Mouse (Mus musculus) WW6 (cell line): ENCODE results near the gene Olfr685.

Source experiments
- DNase-seq: peaks from one replicate; pipeline ENCODE4 v3.0.0-alpha.2; 2013; ENCODE audit warnings: low read depth, low spot score

The Olfr685 gene

GRCm38 (mm10) chr7:105185912-105186311 lies at the start of gene Olfr685:
Gene Olfr685 (minus strand): TSS chr7:105186012.
- DNase-seq, result no peak

DNA sequence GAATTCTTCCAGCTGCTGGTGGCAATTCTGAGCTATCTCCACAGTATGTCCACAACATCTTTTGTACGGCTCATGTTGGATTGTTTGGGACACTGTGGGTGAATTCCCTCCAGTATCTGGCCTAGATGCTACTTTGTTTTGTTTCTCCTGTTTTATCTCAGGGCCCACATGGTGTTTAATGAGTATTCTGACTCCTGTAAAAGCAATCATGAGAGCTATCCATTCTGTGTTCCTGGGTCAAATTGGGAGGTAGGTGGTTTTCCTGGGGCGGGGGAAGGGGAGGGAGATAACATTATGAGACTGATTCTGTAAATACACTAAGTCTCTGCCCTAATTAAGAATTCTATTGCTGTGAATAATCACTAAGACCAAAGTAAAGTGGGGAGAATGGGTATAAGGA lies 43.6 kb upstream of the Olfr685 start:
- DNase-seq, result no peak

- no peak for DNase-seq
Observed at GRCm38 (mm10) chr7:105228138-105228537, 42.3 kb upstream of the Olfr685 start.

GRCm38 (mm10) chr7:105226703-105227102 lies 40.9 kb upstream of the Olfr685 start:
- no peak for DNase-seq

DNA sequence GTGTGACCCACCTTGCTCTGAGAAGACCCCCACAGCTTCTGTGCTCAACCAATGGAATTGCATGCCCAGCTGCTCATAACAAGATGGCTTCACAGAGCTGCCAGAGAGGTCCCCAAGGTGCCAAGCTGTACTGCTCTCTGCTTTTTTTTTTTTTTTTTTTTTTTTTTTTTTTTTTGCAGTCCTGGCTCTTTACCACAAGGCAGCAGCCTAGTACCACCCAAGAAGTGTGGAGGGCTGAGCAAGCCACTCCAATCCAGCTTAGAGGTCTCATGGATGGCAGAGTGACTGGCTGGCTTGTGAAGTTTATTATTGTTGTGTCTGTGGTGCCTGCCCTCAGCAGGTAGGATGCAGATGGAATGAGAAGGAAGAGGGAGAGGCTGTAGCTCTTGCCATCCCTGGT lies 40.3 kb upstream of the Olfr685 start:
- no peak for DNase-seq

DNA sequence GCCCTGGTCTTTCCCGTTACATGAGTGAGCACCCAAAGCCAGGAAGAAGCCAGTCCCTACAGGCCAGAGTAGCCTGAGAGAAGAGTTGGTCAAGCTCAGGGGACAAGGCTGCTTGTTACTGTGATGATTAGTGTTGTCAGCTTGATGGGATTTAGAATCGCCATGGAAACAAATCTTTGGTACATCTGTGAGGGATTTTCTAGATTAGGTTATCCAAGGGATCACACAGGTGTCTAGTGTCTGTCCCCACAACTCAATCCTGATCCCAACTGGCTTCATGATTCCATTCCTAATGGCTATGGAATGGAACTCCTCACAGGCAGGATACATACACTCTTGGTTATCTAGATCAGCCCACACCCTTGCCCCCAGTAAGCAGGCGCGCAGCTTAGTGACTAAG lies 32.5 kb upstream of the Olfr685 start:
- DNase-seq, result no peak

DNA sequence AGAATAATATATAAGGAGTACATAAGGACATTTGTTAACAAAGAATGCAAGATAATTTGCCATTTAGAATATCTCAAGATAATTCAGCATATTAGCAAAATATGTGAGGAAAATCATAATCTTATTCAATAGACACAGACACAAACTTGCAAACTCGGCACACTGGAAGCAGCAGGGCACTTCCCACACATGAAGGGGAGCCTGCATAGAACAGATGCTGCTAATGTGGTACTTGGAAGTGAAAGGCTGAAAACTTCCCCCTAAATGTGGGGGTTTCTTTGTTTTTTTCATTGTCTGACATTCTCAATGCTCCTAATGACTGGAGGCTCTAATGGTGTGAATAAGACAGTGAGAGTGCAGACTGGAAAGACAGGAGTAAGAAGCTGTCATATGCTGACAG lies 28.9 kb upstream of the Olfr685 start:
- DNase-seq, result no peak

DNA sequence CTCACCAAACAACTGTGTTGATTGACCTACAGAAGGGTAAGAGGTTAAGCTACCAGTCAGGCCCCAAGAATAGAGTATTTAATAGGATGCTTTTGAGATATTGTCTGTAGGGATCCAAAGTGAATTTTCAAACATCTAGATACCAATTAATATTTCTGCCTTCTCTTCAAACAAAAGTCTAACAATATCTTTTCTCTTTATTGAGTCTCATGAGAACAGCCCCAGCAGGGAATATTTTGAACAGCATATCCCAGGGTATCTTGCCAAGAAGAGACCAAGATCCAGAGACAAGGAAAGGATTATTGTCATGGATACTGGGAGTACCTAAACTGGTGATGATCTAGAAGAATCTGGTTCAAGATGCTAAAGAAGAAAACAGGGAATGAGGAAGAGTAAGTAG lies 21.6 kb upstream of the Olfr685 start, which contains the start of gene Olfr686:
Olfr686 (minus strand) TSS at position 101 of the 400 bp plus-strand sequence.
- no peak for DNase-seq

DNA sequence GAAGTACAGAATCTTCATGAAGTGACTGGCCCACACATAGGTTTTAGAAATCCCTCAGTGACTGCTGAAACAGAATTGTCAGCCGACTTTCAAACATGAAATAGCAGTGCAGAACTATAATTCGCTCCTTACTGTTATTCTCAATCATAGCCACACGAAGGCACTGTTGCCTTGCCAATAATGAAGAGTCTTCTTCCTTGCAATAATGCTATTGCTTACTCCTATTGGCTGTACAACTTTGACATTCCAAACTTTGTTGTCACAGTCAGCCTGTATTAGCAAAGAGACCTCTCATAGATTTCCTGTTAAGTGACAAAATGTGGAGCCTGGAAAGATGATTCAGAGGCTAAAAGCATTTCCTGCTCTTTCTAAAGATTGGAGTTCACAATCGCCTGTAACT lies 15.0 kb downstream of the Olfr685 start:
- no peak for DNase-seq

DNA sequence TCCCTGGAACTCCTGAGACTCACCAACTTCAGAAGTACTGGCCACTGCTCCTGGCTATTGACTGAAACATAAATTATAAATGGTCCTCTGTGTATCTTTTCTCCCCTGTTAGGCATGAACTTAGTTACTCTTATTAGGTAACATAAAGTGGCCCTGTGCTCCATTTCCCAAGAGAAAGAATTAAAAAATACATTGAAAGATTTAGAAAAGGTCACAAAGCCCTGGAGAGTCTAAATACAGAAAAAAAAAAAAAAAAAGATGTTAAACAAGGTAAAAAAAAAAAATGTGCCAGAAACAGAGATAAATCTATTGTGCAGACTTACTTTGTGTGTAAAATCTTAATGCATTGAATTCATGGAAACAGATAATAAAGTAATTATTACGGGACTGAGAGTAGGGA lies 22.3 kb downstream of the Olfr685 start, which contains the start of gene Olfr684:
Olfr684 (minus strand) TSS at position 101 of the 400 bp plus-strand sequence.
- DNase-seq, result no peak

- DNase-seq, result no peak
Observed at GRCm38 (mm10) chr7:105146912-105147311, 38.9 kb downstream of the Olfr685 start, which contains the start of gene Olfr683. Gene Olfr683 (minus strand): TSS chr7:105147012.

GRCm38 (mm10) chr7:105141275-105141674 lies 44.5 kb downstream of the Olfr685 start:
- no peak for DNase-seq
